Mouse (Mus musculus): ENCODE data around the gene Rbm4. TPM values are rescaled to one million over a fixed set of nuclear protein-coding genes. Genes with fewer than 3 reads are reported as not detected.

Gene Rbm4
- polyA plus RNA-seq (2017; shearing (Covaris generic)), result 44.4 TPM

DNA sequence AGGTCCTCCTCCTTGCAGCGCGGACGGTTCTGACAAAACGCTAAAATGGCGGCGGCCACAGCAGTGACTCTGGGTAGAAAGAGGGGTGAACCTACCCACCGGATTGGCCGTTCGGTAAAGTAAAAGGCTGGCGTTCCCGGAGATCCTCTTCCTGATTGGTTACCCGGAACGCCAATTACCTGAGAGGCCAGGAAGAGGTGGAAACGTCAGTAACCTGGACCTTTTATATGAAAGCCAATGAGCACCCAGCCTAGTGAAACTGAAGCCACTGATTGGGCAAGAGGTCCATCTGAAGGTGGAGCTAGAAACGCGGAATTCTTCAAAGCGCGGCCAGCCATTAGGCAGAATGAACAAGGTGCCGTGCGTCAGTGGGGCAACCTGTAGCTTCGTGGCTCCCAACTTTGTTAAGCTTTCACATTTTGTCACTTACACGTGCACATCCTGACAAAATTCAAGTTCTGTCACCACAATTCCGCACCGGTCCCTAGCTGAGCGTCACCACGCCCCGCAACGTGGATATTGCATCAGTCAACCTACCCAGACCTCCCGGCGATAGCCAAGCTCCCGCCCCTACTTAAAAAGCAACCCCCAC, at the start of gene Rbm4:
Gene Rbm4, minus strand, starts transcription at position 71 of the 592 bp plus-strand sequence.

DNA sequence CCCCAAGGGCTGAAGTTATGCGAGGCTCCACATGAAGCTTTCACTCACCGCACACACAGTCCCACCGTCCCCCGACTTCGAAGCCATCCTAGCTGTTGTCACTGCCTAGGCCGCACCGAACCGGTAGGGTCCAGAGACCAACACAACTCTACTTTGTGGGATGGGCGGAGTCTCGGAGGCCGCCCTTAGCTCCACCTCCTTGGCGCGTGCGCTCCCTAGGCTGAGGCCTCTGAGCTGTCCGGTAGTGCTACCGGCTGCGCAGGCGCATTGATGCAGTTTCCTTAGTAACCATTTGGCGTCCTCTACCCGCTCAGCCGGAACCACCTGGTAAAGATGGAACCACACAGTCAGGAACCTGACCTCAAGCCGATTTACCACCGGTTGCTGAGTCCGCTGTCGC, 45.4 kb upstream of the Rbm4 start, which contains the start of the genes Ccs and Ccdc87:
Gene Ccs, minus strand, starts transcription at position 184 of the 400 bp plus-strand sequence.
Gene Ccdc87, plus strand, starts transcription at position 218 of the 400 bp plus-strand sequence.

DNA sequence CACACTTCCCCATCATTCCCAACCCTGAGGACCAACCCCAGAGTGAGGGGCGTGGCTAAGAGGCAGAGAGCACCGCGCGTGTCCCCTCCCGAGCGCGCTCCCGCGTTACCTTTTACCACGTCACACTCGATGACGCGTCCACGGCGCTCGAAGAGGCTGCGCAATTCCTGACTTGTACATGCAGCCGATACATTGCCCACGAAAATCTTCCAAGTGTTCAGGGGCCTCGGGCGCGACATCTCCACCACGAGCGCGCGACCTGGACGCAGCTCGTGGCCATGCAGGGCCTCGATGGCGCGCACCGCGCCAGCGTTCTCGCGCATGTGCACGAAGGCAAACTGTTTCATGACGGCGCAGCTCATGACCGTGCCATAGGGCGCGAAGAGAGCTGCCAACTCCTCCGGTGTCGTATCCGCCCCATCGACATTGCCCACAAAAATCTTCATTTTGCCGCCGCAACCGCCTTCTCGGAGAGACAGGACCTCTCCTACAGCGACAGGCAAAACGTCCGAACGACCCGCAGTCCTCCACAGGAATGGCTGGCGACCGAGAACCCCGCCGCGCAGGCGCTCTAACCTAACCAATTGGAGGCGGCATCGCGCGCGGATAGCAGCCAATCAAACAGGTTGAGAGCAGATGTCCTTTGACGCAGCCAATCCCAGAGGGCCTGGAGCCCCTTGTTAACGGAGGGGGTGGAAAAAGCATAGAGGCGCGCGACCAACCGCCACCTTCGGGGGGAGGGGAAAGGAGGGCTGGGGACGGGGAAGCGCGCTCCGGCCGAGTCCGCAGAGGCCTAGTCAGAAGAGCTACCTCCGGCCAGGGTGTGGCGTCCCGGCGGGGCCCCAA, 17.6 kb upstream of the Rbm4 start, which contains the start of the genes Gm21992 and Rbm14:
Gene Gm21992, minus strand, starts transcription at position 550 of the 846 bp plus-strand sequence.
Gene Rbm14, minus strand, starts transcription at position 572 of the 846 bp plus-strand sequence.

DNA sequence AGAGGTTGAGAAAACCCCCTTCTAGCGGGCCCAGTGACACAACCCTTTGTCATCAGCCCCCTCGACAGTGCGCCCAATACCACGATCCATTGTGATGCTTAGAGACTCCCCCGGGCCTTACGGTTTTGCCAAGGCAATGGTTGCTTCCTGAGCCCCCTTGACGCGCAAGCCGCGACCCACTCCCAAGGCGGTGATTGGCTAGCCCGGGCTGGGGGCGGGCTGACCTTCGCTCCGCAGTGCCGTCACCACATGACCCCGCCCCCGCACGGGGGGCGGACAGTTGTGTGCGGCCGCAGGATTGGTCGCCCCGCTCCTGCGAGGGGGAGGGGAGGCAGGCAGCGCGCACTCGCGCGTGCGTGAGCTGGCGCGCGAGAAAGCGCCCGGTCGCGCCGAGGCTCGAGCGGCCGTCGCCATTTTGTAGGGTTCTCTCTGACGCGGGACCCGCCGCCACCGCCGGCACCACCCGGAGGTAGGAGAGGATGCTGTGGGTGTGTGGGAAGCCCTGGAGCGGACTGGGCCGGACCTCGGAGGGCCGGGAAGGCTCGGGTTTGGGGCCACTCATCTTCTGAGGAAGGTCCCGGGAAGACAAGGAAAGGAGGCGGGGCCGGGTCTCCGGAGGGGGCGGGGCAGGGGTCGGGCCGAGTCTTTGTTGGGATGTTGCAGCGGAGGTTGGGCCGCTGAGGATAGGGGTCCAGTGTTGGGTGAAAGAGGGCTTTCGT, 37.3 kb downstream of the Rbm4 start, which contains the start of gene Rbm4b:
Gene Rbm4b, plus strand, starts transcription at position 305 of the 719 bp plus-strand sequence.

Other genes with a start within 250 kb of the Rbm4 start
- gene Lrfn4, start 178.2 kb downstream of the Rbm4 start, polyA plus RNA-seq (2017; shearing (Covaris generic)), result 0.76 TPM
- 74.6 TPM for gene Rce1, start 168.3 kb downstream of the Rbm4 start, polyA plus RNA-seq (2017; shearing (Covaris generic))
- 0.17 TPM for gene Gm960, start 95.2 kb downstream of the Rbm4 start, polyA plus RNA-seq (2017; shearing (Covaris generic))
- 0.34 TPM for gene Sptbn2, start 82.7 kb downstream of the Rbm4 start, polyA plus RNA-seq (2017; shearing (Covaris generic))
- gene Rbm4b, start 37.4 kb downstream of the Rbm4 start, polyA plus RNA-seq (2017; shearing (Covaris generic)), result 58.9 TPM
- gene Gm21992, start 17.7 kb upstream of the Rbm4 start, polyA plus RNA-seq (2017; shearing (Covaris generic)), result 19.3 TPM
- gene Rbm14, start 17.7 kb upstream of the Rbm4 start, polyA plus RNA-seq (2017; shearing (Covaris generic)), result 78.0 TPM
- gene Ccs, start 45.4 kb upstream of the Rbm4 start, polyA plus RNA-seq (2017; shearing (Covaris generic)), result 30.5 TPM
- gene Ccdc87, start 45.5 kb upstream of the Rbm4 start, polyA plus RNA-seq (2017; shearing (Covaris generic)), result 0.11 TPM
- 8.5 TPM for gene Ctsf, start 61.2 kb upstream of the Rbm4 start, polyA plus RNA-seq (2017; shearing (Covaris generic))
- not detected for gene Actn3, start 84.0 kb upstream of the Rbm4 start, polyA plus RNA-seq (2017; shearing (Covaris generic))
- 3.8 TPM for gene Zdhhc24, start 84.8 kb upstream of the Rbm4 start, polyA plus RNA-seq (2017; shearing (Covaris generic))
- gene Bbs1, start 112.7 kb upstream of the Rbm4 start, polyA plus RNA-seq (2017; shearing (Covaris generic)), result 0.37 TPM
- 59.5 TPM for gene Dpp3, start 134.4 kb upstream of the Rbm4 start, polyA plus RNA-seq (2017; shearing (Covaris generic))
- 1.1 TPM for gene Peli3, start 149.2 kb upstream of the Rbm4 start, polyA plus RNA-seq (2017; shearing (Covaris generic))
- gene Mrpl11, start 168.2 kb upstream of the Rbm4 start, polyA plus RNA-seq (2017; shearing (Covaris generic)), result 37.5 TPM
- gene Npas4, start 196.4 kb upstream of the Rbm4 start, polyA plus RNA-seq (2017; shearing (Covaris generic)), result not detected
- gene Slc29a2, start 230.0 kb upstream of the Rbm4 start, polyA plus RNA-seq (2017; shearing (Covaris generic)), result 2.2 TPM
- 3.6 TPM for gene B4gat1, start 244.9 kb upstream of the Rbm4 start, polyA plus RNA-seq (2017; shearing (Covaris generic))
- 2.4 TPM for gene AC124502.3, start 245.0 kb upstream of the Rbm4 start, polyA plus RNA-seq (2017; shearing (Covaris generic))
- 84.9 TPM for gene Brms1, start 247.5 kb upstream of the Rbm4 start, polyA plus RNA-seq (2017; shearing (Covaris generic))

Data from effector memory CD4-positive, alpha-beta T cell, adult 5 months (primary cell).